Mouse (Mus musculus) adrenal gland, postnatal 4 days (tissue): ENCODE measurements around the gene AC134908.4. TPM values are rescaled to one million over a fixed set of nuclear protein-coding genes. Genes with fewer than 3 reads are reported as not detected.

Experiments used
- microRNA-seq: library from miRNA; unstranded; fragments of <30 nt; microRNA quantifications from one replicate; pipeline ENCODE4 v1.2.0, GENCODE M21; 2021
- total RNA-seq, 2 experiments: library from RNA; stranded (reverse); gene quantifications; 2 replicates each; pipeline ENCODE4 v1.2.3; 2021

The AC134908.4 gene
- total RNA-seq, 2 experiments from 2014 or later: not detected

Small RNA genes lying within 50 kb of the gene (microRNA-seq; reads per million reads assigned to microRNA genes)
- gene Gm25083: not detected
- gene Mir3082: 1.1 reads per million
- gene Mir6966: not detected

Other genes with a start within 250 kb of the AC134908.4 start
- 1 to 10 TPM; 2.4 TPM for gene Sox8, start 225.0 kb downstream of the AC134908.4 start, total RNA-seq
- gene Lmf1, start 216.6 kb downstream of the AC134908.4 start, total RNA-seq: 10 to 100 TPM; 32.4 to 34.3 TPM
- 1 to 10 TPM in 1 of 2 experiments, not detected in 1; 1.8 TPM for gene Gng13, start 78.5 kb downstream of the AC134908.4 start, total RNA-seq
- gene Chtf18, start 68.2 kb downstream of the AC134908.4 start, total RNA-seq: 10 to 100 TPM; 16.2 to 17.7 TPM
- 10 to 100 TPM; 16.6 to 18.2 TPM for gene Rpusd1, start 68.0 kb downstream of the AC134908.4 start, total RNA-seq
- gene Mslnl, start 59.6 kb downstream of the AC134908.4 start, total RNA-seq: not detected
- 10 to 100 TPM; 16.3 to 19.1 TPM for gene Msln, start 41.3 kb downstream of the AC134908.4 start, total RNA-seq
- 10 to 100 TPM; 39.5 to 40.8 TPM for gene Narfl, start 21.9 kb downstream of the AC134908.4 start, total RNA-seq
- gene Haghl, start 10.0 kb downstream of the AC134908.4 start, total RNA-seq: 10 to 100 TPM; 51.4 to 53.4 TPM
- under 1 TPM in 1 of 2 experiments, not detected in 1; 0.22 TPM for gene Ccdc78, start 9.1 kb downstream of the AC134908.4 start, total RNA-seq
- gene Fam173a, start 2.8 kb downstream of the AC134908.4 start, total RNA-seq: 10 to 100 TPM; 89.1 to 93.5 TPM
- gene Metrn, start 1.5 kb upstream of the AC134908.4 start, total RNA-seq: 10 to 100 TPM; 71.1 to 74.5 TPM
- 10 to 100 TPM; 24.8 to 26.9 TPM for gene Fbxl16, start 13.4 kb upstream of the AC134908.4 start, total RNA-seq
- 10 to 100 TPM; 27.8 to 31.0 TPM for gene Wdr24, start 28.0 kb upstream of the AC134908.4 start, total RNA-seq
- 10 to 100 TPM; 72.9 to 81.8 TPM for gene Jmjd8, start 33.2 kb upstream of the AC134908.4 start, total RNA-seq
- 100 to 1,000 TPM; 210 to 213 TPM for gene Stub1, start 37.7 kb upstream of the AC134908.4 start, total RNA-seq
- 10 to 100 TPM; 19.3 to 21.4 TPM for gene Rhbdl1, start 41.6 kb upstream of the AC134908.4 start, total RNA-seq
- 10 to 100 TPM; 13.2 to 15.5 TPM for gene Gm20683, start 46.1 kb upstream of the AC134908.4 start, total RNA-seq
- 10 to 100 TPM; 89.6 to 95.0 TPM for gene Rhot2, start 49.2 kb upstream of the AC134908.4 start, total RNA-seq
- 10 to 100 TPM; 53.1 to 58.9 TPM for gene Wdr90, start 65.8 kb upstream of the AC134908.4 start, total RNA-seq
- 100 to 1,000 TPM; 193 to 209 TPM for gene Mcrip2, start 73.1 kb upstream of the AC134908.4 start, total RNA-seq
- gene Mettl26, start 79.4 kb upstream of the AC134908.4 start, total RNA-seq: 10 to 100 TPM; 80.4 to 81.3 TPM
- 1 to 10 TPM; 5.1 to 5.2 TPM for gene Wfikkn1, start 85.2 kb upstream of the AC134908.4 start, total RNA-seq
- gene Rab40c, start 124.1 kb upstream of the AC134908.4 start, total RNA-seq: 10 to 100 TPM; 36.4 to 38.1 TPM
- 100 to 1,000 TPM in 1 of 2 experiments, 10 to 100 TPM in 1; 97.7 to 115 TPM for gene Pigq, start 149.3 kb upstream of the AC134908.4 start, total RNA-seq
- 1 to 10 TPM in 1 of 2 experiments, under 1 TPM in 1; 0.54 to 1.5 TPM for gene Nhlrc4, start 149.3 kb upstream of the AC134908.4 start, total RNA-seq
- 1 to 10 TPM in 1 of 2 experiments, not detected in 1; 1.1 TPM for gene A930017K11Rik, start 156.9 kb upstream of the AC134908.4 start, total RNA-seq
- 10 to 100 TPM; 24.0 to 24.2 TPM for gene Capn15, start 190.1 kb upstream of the AC134908.4 start, total RNA-seq